In genomic region chr1:155239962-155240717, GRCm38 (mm10) we compare ENCODE assay signal across 13 mouse cellular contexts. TPM values are rescaled to one million over a fixed set of nuclear protein-coding genes. Genes with fewer than 3 reads are reported as not detected.
DNase-seq lines count a peak whose midpoint lies in the region; ATAC-seq and TF ChIP-seq lines count a peak whose summit lies in the region.
"Had no signal": no experiment of that assay in that cellular context is flagged by ENCODE, and none has a peak within 500 bp of the region (broad histone marks: within the 10 kb centered on the region; RNA-seq: fewer than 3 reads in every experiment).

No protein-coding gene starts in this region.

- no peak for ATAC-seq in megakaryocyte, adult 5-6 weeks (ENCODE audit: poor library complexity, severe bottlenecking)
- ATAC-seq: midbrain, embryonic 13.5 days had no signal

- 76% methylated on average over 6 of the region's 6 CpGs for WGBS in heart, embryonic 10.5 days
- 91% methylated on average over 6 of the region's 6 CpGs for WGBS in thymus, adult 2 months

- DNase-seq in heart, adult 11 months, result peak; percentile 97
- DNase-seq in heart, embryonic 10.5 days (ENCODE audit: low spot score), result no peak
- peak; percentile 78 for DNase-seq in layer of hippocampus, adult 9-11 months
- DNase-seq in layer of hippocampus, postnatal 25 days (ENCODE audit: extremely low spot score in 1 of 2, low spot score in 1 of 2), result no peak
- DNase-seq in adrenal gland, postnatal 36 days, result peak; percentile 83 to 89
- DNase-seq in heart, postnatal 4 days, result peak; percentile 53
- no peak for DNase-seq in thymus, adult 2 months
- DNase-seq: liver; lung, postnatal 10 days; right cerebral cortex, postnatal 4 days had no signal

- H3K4me1 ChIP-seq in heart, embryonic 10.5 days, result peaks cover 81% of the 10 kb centered on the region
- H3K4me1 ChIP-seq in thymus, adult 2 months (replicated peaks; ENCODE audit: control insufficient read depth, insufficient read depth, low read length), result peaks cover 11% of the 10 kb centered on the region

- no peak overlapping the region for H3K27ac ChIP-seq in heart, embryonic 10.5 days
- no peak overlapping the region for H3K27ac ChIP-seq in thymus, adult 2 months (ENCODE audit: control insufficient read depth, insufficient read depth, low read length)

- H3K27me3 ChIP-seq in heart, embryonic 10.5 days (ENCODE audit: insufficient read depth, poor library complexity, severe bottlenecking), result no peaks in the 10 kb centered on the region
- H3K27me3 ChIP-seq in thymus, adult 2 months (ENCODE audit: control insufficient read depth, insufficient read depth, low read length), result peaks cover 8% of the 10 kb centered on the region

- no peak for TF ChIP-seq POLR2A in thymus, adult 2 months (IDR thresholded peaks at IDR 0.05; ENCODE audit: control insufficient read depth, extremely low read depth, insufficient read depth, low read length, poor library complexity)

- peaks cover 46% of the 10 kb centered on the region for H3K36me3 ChIP-seq in heart, embryonic 10.5 days
- H3K36me3 ChIP-seq in thymus, adult 2 months (ENCODE audit: control insufficient read depth, insufficient read depth, low read length), result no peaks in the 10 kb centered on the region
- H3K36me3 ChIP-seq: midbrain, embryonic 13.5 days had no signal

- H3K4me3 ChIP-seq in heart, embryonic 10.5 days, result no peak overlapping the region
- no peak overlapping the region for H3K4me3 ChIP-seq in thymus, adult 2 months (ENCODE audit: control insufficient read depth, insufficient read depth, low read length)
- H3K4me3 ChIP-seq: midbrain, embryonic 13.5 days had no signal

- no peak for TF ChIP-seq CTCF in thymus, adult 2 months (IDR thresholded peaks at IDR 0.05; ENCODE audit: borderline replicate concordance, control insufficient read depth, extremely low read depth, insufficient read depth, low read length, poor library complexity)

- no peaks in the 10 kb centered on the region for H3K9me3 ChIP-seq in heart, embryonic 10.5 days
- H3K9me3 ChIP-seq: midbrain, embryonic 13.5 days had no signal

RNA-seq across cellular contexts. Expression of gene BC034090, which starts 4.1 kb away (rescaled TPM):
- 6.0 and 6.5 TPM in 2 replicates for polyA plus RNA-seq in heart, embryonic 10.5 days (2016; fragmentation: Nextera tagmentation; extraction: Ambion mirVana)
- 10 to 100 TPM in 1 of 2 experiments, 1 to 10 TPM in 1; 8.1 to 11.6 TPM for total RNA-seq in layer of hippocampus, postnatal 25 days (2021)
- total RNA-seq in adrenal gland, postnatal 36 days (2021), result 10 to 100 TPM; 23.8 to 39.7 TPM
- total RNA-seq in heart, postnatal 4 days (2021), result 10 to 100 TPM; 55.0 to 60.7 TPM
- 7.6 and 13.1 TPM in 2 replicates for polyA plus RNA-seq in thymus, adult 2 months (2012; rRNA removed)
- total RNA-seq in megakaryocyte, adult 5-6 weeks (2015), result not detected in 2 replicates
- total RNA-seq in megakaryocyte, adult 5-6 weeks (2017), result 0.45 TPM in 1 of 2 replicates, not detected in the other
- total RNA-seq: neutrophil, adult 5-6 weeks had no signal

Comparison
In these comparisons a context has a peak if more than half of its experiments do, and no peak if none do; other contexts are left out.
1. DNase-seq: peak in heart, adult 11 months (single experiment), layer of hippocampus, adult 9-11 months (single experiment), adrenal gland, postnatal 36 days (2 of 2) and heart, postnatal 4 days (single experiment); none in heart, embryonic 10.5 days (single experiment), layer of hippocampus, postnatal 25 days (0 of 2) and thymus, adult 2 months (single experiment).
2. RNA of gene BC034090, which starts 4.1 kb away (total RNA-seq): 55.0 to 60.7 TPM in heart, postnatal 4 days, 23.8 to 39.7 TPM in adrenal gland, postnatal 36 days and 8.1 to 11.6 TPM in layer of hippocampus, postnatal 25 days; 0.45 TPM in megakaryocyte, adult 5-6 weeks; every median in the first group is over 4 times any median in the second.